Mouse (Mus musculus): ENCODE measurements around the gene Prg4. TPM values are rescaled to one million over a fixed set of nuclear protein-coding genes. Genes with fewer than 3 reads are reported as not detected.

Prg4 gene
- 0.33 and 0.36 TPM in 2 replicates for polyA plus RNA-seq (2015; fragmentation: Nextera tagmentation; extraction: Ambion mirVana)

- Histone ChIP-seq H3K36me3 (no peaks in the 10 kb centered on the region), H3K4me3 (no peak within 1 kb of the TSS), H3K27ac (replicated peaks) (no peak within 1 kb of the TSS), H3K4me1 (peaks cover 19% of the 10 kb centered on the region), H3K27me3 (replicated peaks) (no peaks in the 10 kb centered on the region), H3K9me3 (no peaks in the 10 kb centered on the region), H3K9ac (no peak within 1 kb of the TSS), H3K4me2 (no peak within 1 kb of the TSS)
- ATAC-seq (ENCODE audit: extremely low read depth, insufficient number of reproducible peaks, low FRiP score, low TSS enrichment) = no peak
- WGBS = 77% methylated on average over 3 of the region's 3 CpGs
Measured at GRCm38 (mm10) chr1:150466132-150466531, at the start of gene Prg4. Gene Prg4, minus strand, starts transcription at chr1:150466165.

GRCm38 (mm10) chr1:150513041-150513440, 47.1 kb upstream of the Prg4 start:
- Histone ChIP-seq H3K4me2 (no peak overlapping the region), H3K4me1 (peaks cover 7% of the 10 kb centered on the region; the same call in 1 of the 2 replicates), H3K27ac (replicated peaks) (no peak overlapping the region), H3K9ac (no peak overlapping the region), H3K36me3 (no peaks in the 10 kb centered on the region), H3K27me3 (replicated peaks) (no peaks in the 10 kb centered on the region), H3K4me3 (no peak overlapping the region), H3K9me3 (no peaks in the 10 kb centered on the region)
- 73% methylated on average over 2 of the region's 2 CpGs for WGBS
- no peak for ATAC-seq (ENCODE audit: extremely low read depth, insufficient number of reproducible peaks, low FRiP score, low TSS enrichment)

- 58% methylated on average over 2 of the region's 2 CpGs for WGBS
- Histone ChIP-seq H3K4me2 (no peak overlapping the region), H3K27ac (replicated peaks) (no peak overlapping the region), H3K9me3 (no peaks in the 10 kb centered on the region), H3K4me3 (no peak overlapping the region), H3K9ac (no peak overlapping the region), H3K27me3 (replicated peaks) (no peaks in the 10 kb centered on the region), H3K36me3 (no peaks in the 10 kb centered on the region), H3K4me1 (0 out of 2 replicates have a peak, but pooled peaks cover 3% of the 10 kb centered on the region)
- no peak for ATAC-seq (ENCODE audit: extremely low read depth, insufficient number of reproducible peaks, low FRiP score, low TSS enrichment)
Measured at GRCm38 (mm10) chr1:150505794-150506193, 39.8 kb upstream of the Prg4 start.

GRCm38 (mm10) chr1:150503321-150503720, 37.4 kb upstream of the Prg4 start:
- ATAC-seq (ENCODE audit: extremely low read depth, insufficient number of reproducible peaks, low FRiP score, low TSS enrichment) = no peak

GRCm38 (mm10) chr1:150498177-150498576, 32.2 kb upstream of the Prg4 start:
- H3K4me3 ChIP-seq = no peak overlapping the region
- H3K27ac ChIP-seq (replicated peaks) = no peak overlapping the region
- peaks cover 8% of the 10 kb centered on the region for H3K9me3 ChIP-seq
- no peak for ATAC-seq (ENCODE audit: extremely low read depth, insufficient number of reproducible peaks, low FRiP score, low TSS enrichment)
- no peak overlapping the region for H3K4me2 ChIP-seq
- H3K36me3 ChIP-seq = no peaks in the 10 kb centered on the region
- no peaks in the 10 kb centered on the region for H3K27me3 ChIP-seq (replicated peaks)
- WGBS = 67% methylated on average over 2 of the region's 2 CpGs
- no peak overlapping the region for H3K9ac ChIP-seq
- no peaks in the 10 kb centered on the region for H3K4me1 ChIP-seq

More at GRCm38 (mm10) chr1:150503321-150503720, 37.4 kb upstream of the Prg4 start:
- 72% methylated on average over 4 of the region's 4 CpGs for WGBS
- H3K4me3 ChIP-seq = no peak overlapping the region
- H3K27ac ChIP-seq (replicated peaks) = no peak overlapping the region
- no peaks in the 10 kb centered on the region for H3K4me1 ChIP-seq
- no peaks in the 10 kb centered on the region for H3K27me3 ChIP-seq (replicated peaks)
- no peaks in the 10 kb centered on the region for H3K36me3 ChIP-seq
- H3K9me3 ChIP-seq = peaks cover 4% of the 10 kb centered on the region
- no peak overlapping the region for H3K4me2 ChIP-seq
- H3K9ac ChIP-seq = no peak overlapping the region

GRCm38 (mm10) chr1:150497690-150498089, 31.7 kb upstream of the Prg4 start:
- Histone ChIP-seq H3K4me1 (no peaks in the 10 kb centered on the region), H3K36me3 (no peaks in the 10 kb centered on the region), H3K9me3 (peaks cover 8% of the 10 kb centered on the region), H3K9ac (no peak overlapping the region), H3K27me3 (replicated peaks) (no peaks in the 10 kb centered on the region), H3K27ac (replicated peaks) (no peak overlapping the region), H3K4me3 (no peak overlapping the region), H3K4me2 (no peak overlapping the region)
- ATAC-seq (ENCODE audit: extremely low read depth, insufficient number of reproducible peaks, low FRiP score, low TSS enrichment) = no peak
- 50% methylated on average over 2 of the region's 2 CpGs for WGBS

GRCm38 (mm10) chr1:150496626-150497302, 30.8 kb upstream of the Prg4 start:
- no peak overlapping the region for H3K4me3 ChIP-seq
- 65% methylated on average over 6 of the region's 6 CpGs for WGBS

GRCm38 (mm10) chr1:150489148-150489547, 23.2 kb upstream of the Prg4 start:
- no peak overlapping the region for H3K27ac ChIP-seq (replicated peaks)
- no peaks in the 10 kb centered on the region for H3K4me1 ChIP-seq
- H3K4me3 ChIP-seq = no peak overlapping the region
- no peaks in the 10 kb centered on the region for H3K36me3 ChIP-seq
- no peak for ATAC-seq (ENCODE audit: extremely low read depth, insufficient number of reproducible peaks, low FRiP score, low TSS enrichment)
- no peaks in the 10 kb centered on the region for H3K27me3 ChIP-seq (replicated peaks)
- H3K9ac ChIP-seq = no peak overlapping the region
- 84% methylated on average over 2 of the region's 2 CpGs for WGBS
- H3K4me2 ChIP-seq = no peak overlapping the region
- H3K9me3 ChIP-seq = no peaks in the 10 kb centered on the region

More at GRCm38 (mm10) chr1:150496626-150497302, 30.8 kb upstream of the Prg4 start:
- H3K27ac ChIP-seq (replicated peaks) = no peak overlapping the region
- H3K9me3 ChIP-seq = peaks cover 8% of the 10 kb centered on the region
- H3K36me3 ChIP-seq = no peaks in the 10 kb centered on the region
- ATAC-seq (ENCODE audit: extremely low read depth, insufficient number of reproducible peaks, low FRiP score, low TSS enrichment) = no peak
- H3K4me1 ChIP-seq = no peaks in the 10 kb centered on the region
- no peak overlapping the region for H3K9ac ChIP-seq
- H3K4me2 ChIP-seq = no peak overlapping the region
- no peaks in the 10 kb centered on the region for H3K27me3 ChIP-seq (replicated peaks)

GRCm38 (mm10) chr1:150480674-150481073, 14.7 kb upstream of the Prg4 start:
- WGBS = 63% methylated on average over 5 of the region's 5 CpGs
- H3K27me3 ChIP-seq (replicated peaks) = no peaks in the 10 kb centered on the region
- no peaks in the 10 kb centered on the region for H3K36me3 ChIP-seq
- no peak overlapping the region for H3K4me2 ChIP-seq
- no peak overlapping the region for H3K4me3 ChIP-seq
- H3K27ac ChIP-seq (replicated peaks) = no peak overlapping the region
- no peaks in the 10 kb centered on the region for H3K4me1 ChIP-seq
- no peak for ATAC-seq (ENCODE audit: extremely low read depth, insufficient number of reproducible peaks, low FRiP score, low TSS enrichment)
- no peaks in the 10 kb centered on the region for H3K9me3 ChIP-seq
- no peak overlapping the region for H3K9ac ChIP-seq

GRCm38 (mm10) chr1:150472525-150472924, 6.6 kb upstream of the Prg4 start:
- no peak for ATAC-seq (ENCODE audit: extremely low read depth, insufficient number of reproducible peaks, low FRiP score, low TSS enrichment)
- H3K9ac ChIP-seq = no peak overlapping the region
- WGBS = 73% methylated on average over 7 of the region's 7 CpGs
- H3K4me1 ChIP-seq = peaks cover 3% of the 10 kb centered on the region; the same call in 1 of the 2 replicates
- H3K9me3 ChIP-seq = peaks cover 7% of the 10 kb centered on the region; the same call in 1 of the 2 replicates
- H3K27ac ChIP-seq (replicated peaks) = no peak overlapping the region
- H3K36me3 ChIP-seq = no peaks in the 10 kb centered on the region
- no peaks in the 10 kb centered on the region for H3K27me3 ChIP-seq (replicated peaks)
- H3K4me3 ChIP-seq = no peak overlapping the region
- no peak overlapping the region for H3K4me2 ChIP-seq

- ATAC-seq (ENCODE audit: extremely low read depth, insufficient number of reproducible peaks, low FRiP score, low TSS enrichment) = no peak
- 55% methylated on average over 3 of the region's 3 CpGs for WGBS
- H3K9ac ChIP-seq = no peak overlapping the region
- H3K4me1 ChIP-seq = peaks cover 13% of the 10 kb centered on the region
- H3K36me3 ChIP-seq = no peaks in the 10 kb centered on the region
- H3K27ac ChIP-seq (replicated peaks) = no peak overlapping the region
- peaks cover 7% of the 10 kb centered on the region; the same call in 1 of the 2 replicates for H3K9me3 ChIP-seq
- H3K4me2 ChIP-seq = no peak overlapping the region
- no peak overlapping the region for H3K4me3 ChIP-seq
- no peaks in the 10 kb centered on the region for H3K27me3 ChIP-seq (replicated peaks)
Measured at GRCm38 (mm10) chr1:150469992-150470391, 4.0 kb upstream of the Prg4 start.

GRCm38 (mm10) chr1:150465364-150465763, 601 bp downstream of the Prg4 start:
- H3K4me2 ChIP-seq = no peak overlapping the region
- peaks cover 22% of the 10 kb centered on the region for H3K4me1 ChIP-seq
- no peaks in the 10 kb centered on the region for H3K27me3 ChIP-seq (replicated peaks)
- WGBS = 64% methylated on average over 10 of the region's 10 CpGs
- H3K9ac ChIP-seq = no peak overlapping the region
- H3K36me3 ChIP-seq = no peaks in the 10 kb centered on the region
- H3K9me3 ChIP-seq = no peaks in the 10 kb centered on the region
- H3K4me3 ChIP-seq = no peak overlapping the region
- no peak overlapping the region for H3K27ac ChIP-seq (replicated peaks)
- no peak for ATAC-seq (ENCODE audit: extremely low read depth, insufficient number of reproducible peaks, low FRiP score, low TSS enrichment)

All from heart, embryonic 13.5 days (tissue).